ENCODE assay signal across 28 mouse cellular contexts in the genomic region with DNA sequence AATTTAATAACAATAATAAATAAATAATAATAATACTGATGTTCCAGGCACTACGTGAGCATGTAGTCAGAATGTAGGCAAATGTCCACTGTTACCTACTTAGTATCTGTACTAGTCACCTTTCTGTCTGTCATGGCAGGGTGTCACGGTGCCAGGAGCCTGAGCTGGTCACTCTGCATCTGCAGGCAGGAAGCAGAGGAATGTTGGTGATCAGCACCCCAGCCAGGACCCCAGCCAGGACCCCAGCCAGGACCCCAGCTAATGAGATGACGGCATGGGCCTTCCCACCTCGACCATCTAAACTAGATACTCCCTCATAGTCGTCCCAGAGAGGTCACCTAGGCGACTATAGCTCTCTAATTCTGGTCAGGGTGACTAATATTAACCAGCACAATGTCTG.
"Had no signal": no experiment of that assay in that cellular context is flagged by ENCODE, and none has a peak within 500 bp of the region (broad histone marks: within the 10 kb centered on the region; RNA-seq: fewer than 3 reads in every experiment).

No protein-coding gene starts in this region.

- H3K27me3 ChIP-seq: heart, embryonic 12.5 days; heart, embryonic 13.5 days; heart, embryonic 15.5 days; hindbrain, embryonic 12.5 days; hindbrain, embryonic 13.5 days; hindbrain, embryonic 15.5 days; intestine, embryonic 15.5 days; kidney, embryonic 15.5 days had no signal

- H3K4me3 ChIP-seq: heart, embryonic 12.5 days; heart, embryonic 13.5 days; heart, embryonic 15.5 days; hindbrain, embryonic 10.5 days; hindbrain, embryonic 12.5 days; hindbrain, embryonic 13.5 days; hindbrain, embryonic 15.5 days; intestine, embryonic 15.5 days; kidney, embryonic 15.5 days; layer of hippocampus, adult 2 months; left cerebral cortex, adult 2 months had no signal

- H3K36me3 ChIP-seq: heart, embryonic 15.5 days; hindbrain, embryonic 10.5 days; hindbrain, embryonic 12.5 days; hindbrain, embryonic 13.5 days; hindbrain, embryonic 15.5 days; intestine, embryonic 15.5 days; kidney, embryonic 15.5 days had no signal

- H3K9me3 ChIP-seq: heart, embryonic 12.5 days; heart, embryonic 13.5 days; heart, embryonic 15.5 days; hindbrain, embryonic 10.5 days; hindbrain, embryonic 12.5 days; hindbrain, embryonic 13.5 days; hindbrain, embryonic 15.5 days; intestine, embryonic 15.5 days; kidney, embryonic 15.5 days had no signal

- H3K4me1 ChIP-seq: hindbrain, embryonic 10.5 days; intestine, embryonic 15.5 days had no signal

- H3K27ac ChIP-seq: heart, embryonic 13.5 days; heart, embryonic 15.5 days; hindbrain, embryonic 10.5 days; hindbrain, embryonic 12.5 days; hindbrain, embryonic 13.5 days; hindbrain, embryonic 14.5 days; hindbrain, embryonic 15.5 days; hindbrain, postnatal 0 days; intestine, embryonic 15.5 days; kidney, embryonic 15.5 days; kidney, postnatal 0 days; layer of hippocampus, adult 2 months; left cerebral cortex, adult 2 months had no signal

- DNase-seq: heart, postnatal 10 days; heart, postnatal 36 days; kidney, adult 11 months; kidney, adult 18-20 months; kidney, adult 2 months; kidney, adult 8-10 months; kidney, adult 9 months; kidney, postnatal 10 days; kidney, postnatal 14 days; kidney, postnatal 25 days; kidney, postnatal 36 days; kidney, postnatal 4 days; layer of hippocampus, adult 9-11 months; layer of hippocampus, postnatal 36 days had no signal
